20 mouse cellular contexts compared by ENCODE assay signal in the genomic region with DNA sequence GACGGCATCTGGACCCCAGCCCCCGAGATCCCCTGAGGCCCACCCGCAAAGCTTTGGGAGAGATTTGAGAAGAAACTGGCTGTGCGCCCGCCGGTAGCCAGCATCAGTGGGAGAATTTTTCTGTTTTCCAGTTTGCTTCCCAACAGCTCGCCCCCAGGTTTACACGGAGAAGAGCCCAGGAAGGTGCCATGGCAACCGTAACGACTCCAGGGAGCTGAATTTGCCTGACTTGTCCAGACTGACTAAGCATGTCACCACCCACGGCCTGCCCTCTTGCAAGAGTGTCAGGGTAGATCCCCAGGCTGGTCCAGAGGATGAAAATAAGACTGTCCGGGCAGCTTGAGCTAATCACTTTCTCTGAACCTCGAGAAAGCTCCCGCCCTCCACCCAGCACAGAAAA. TPM values are rescaled to one million over a fixed set of nuclear protein-coding genes. Genes with fewer than 3 reads are reported as not detected.
DNase-seq lines count a peak whose midpoint lies in the region; ATAC-seq and TF ChIP-seq lines count a peak whose summit lies in the region.
"Had no signal": no experiment of that assay in that cellular context is flagged by ENCODE, and none has a peak within 500 bp of the region (broad histone marks: within the 10 kb centered on the region; RNA-seq: fewer than 3 reads in every experiment).

No protein-coding gene starts in this region.

- H3K27me3 ChIP-seq in hindbrain, embryonic 13.5 days: no peaks in the 10 kb centered on the region
- H3K27me3 ChIP-seq in hindbrain, embryonic 12.5 days: no peaks in the 10 kb centered on the region
- no peaks in the 10 kb centered on the region for H3K27me3 ChIP-seq in neural tube, embryonic 13.5 days
- H3K27me3 ChIP-seq in neural tube, embryonic 15.5 days (replicated peaks): no peaks in the 10 kb centered on the region
- no peaks in the 10 kb centered on the region for H3K27me3 ChIP-seq in myocyte (ENCODE audit: control insufficient read depth, insufficient read depth, insufficient read length)
- H3K27me3 ChIP-seq in forebrain, embryonic 16.5 days (replicated peaks; ENCODE audit: control insufficient read depth, insufficient read depth, low read length): no peaks in the 10 kb centered on the region
- H3K27me3 ChIP-seq: embryonic facial prominence, embryonic 13.5 days; liver, embryonic 13.5 days; Patski; stomach, embryonic 15.5 days had no signal

- no peaks in the 10 kb centered on the region for H3K36me3 ChIP-seq in hindbrain, embryonic 13.5 days
- H3K36me3 ChIP-seq in hindbrain, embryonic 12.5 days: no peaks in the 10 kb centered on the region
- no peaks in the 10 kb centered on the region for H3K36me3 ChIP-seq in neural tube, embryonic 13.5 days
- H3K36me3 ChIP-seq in neural tube, embryonic 15.5 days: no peaks in the 10 kb centered on the region
- H3K36me3 ChIP-seq in myocyte (ENCODE audit: control insufficient read depth, insufficient read depth): no peaks in the 10 kb centered on the region
- H3K36me3 ChIP-seq in forebrain, embryonic 16.5 days (ENCODE audit: control insufficient read depth, insufficient read depth): no peaks in the 10 kb centered on the region
- H3K36me3 ChIP-seq: embryonic facial prominence, embryonic 13.5 days; liver, embryonic 13.5 days; stomach, embryonic 15.5 days had no signal

- H3K9ac ChIP-seq in hindbrain, embryonic 13.5 days: no peak overlapping the region
- no peak overlapping the region for H3K9ac ChIP-seq in hindbrain, embryonic 12.5 days
- H3K9ac ChIP-seq in neural tube, embryonic 13.5 days: no peak overlapping the region
- no peak overlapping the region for H3K9ac ChIP-seq in neural tube, embryonic 15.5 days (replicated peaks)
- no peak overlapping the region for H3K9ac ChIP-seq in forebrain, embryonic 16.5 days (replicated peaks; ENCODE audit: low read depth, low read length)
- H3K9ac ChIP-seq: embryonic facial prominence, embryonic 13.5 days; liver, embryonic 13.5 days; stomach, embryonic 15.5 days had no signal

- DNase-seq in R1 (ENCODE audit: low read depth, low spot score): peak; percentile 52
- DNase-seq: cerebellum, adult 11-12 months; cerebellum, postnatal 36 days; heart, adult 18-20 months; heart, postnatal 14 days; liver, embryonic 13.5 days; thymus, postnatal 14 days had no signal

- TF ChIP-seq POLR2A in myocyte (IDR thresholded peaks at IDR 0.05; ENCODE audit: insufficient read length, low read depth): no peak

- WGBS in hindbrain, embryonic 13.5 days: 46% methylated on average over 14 of the region's 14 CpGs
- 54% methylated on average over 14 of the region's 14 CpGs for WGBS in hindbrain, embryonic 12.5 days
- WGBS in neural tube, embryonic 13.5 days: 42% methylated on average over 14 of the region's 14 CpGs
- WGBS in neural tube, embryonic 15.5 days: 38% methylated on average over 14 of the region's 14 CpGs
- 51% methylated on average over 14 of the region's 14 CpGs for WGBS in forebrain, embryonic 16.5 days

- no peaks in the 10 kb centered on the region for H3K79me2 ChIP-seq in myocyte (ENCODE audit: control insufficient read depth, insufficient read depth)

- no peak overlapping the region for H3K4me3 ChIP-seq in hindbrain, embryonic 13.5 days
- no peak overlapping the region for H3K4me3 ChIP-seq in hindbrain, embryonic 12.5 days
- no peak overlapping the region for H3K4me3 ChIP-seq in neural tube, embryonic 13.5 days
- no peak overlapping the region for H3K4me3 ChIP-seq in neural tube, embryonic 15.5 days (replicated peaks)
- H3K4me3 ChIP-seq in myocyte: no peak overlapping the region
- H3K4me3 ChIP-seq in forebrain, embryonic 16.5 days (replicated peaks; ENCODE audit: low read length): no peak overlapping the region
- H3K4me3 ChIP-seq: embryonic facial prominence, embryonic 13.5 days; liver, embryonic 13.5 days; megakaryocyte, embryonic 14.5 days; stomach, embryonic 15.5 days had no signal

- no peak overlapping the region for H3K4me2 ChIP-seq in hindbrain, embryonic 13.5 days
- no peak overlapping the region for H3K4me2 ChIP-seq in hindbrain, embryonic 12.5 days (replicated peaks)
- H3K4me2 ChIP-seq in neural tube, embryonic 13.5 days: no peak overlapping the region
- no peak overlapping the region for H3K4me2 ChIP-seq in neural tube, embryonic 15.5 days
- H3K4me2 ChIP-seq in myocyte (ENCODE audit: low read depth): peak overlapping the region; percentile 89
- H3K4me2 ChIP-seq in forebrain, embryonic 16.5 days (ENCODE audit: low read length): no peak overlapping the region
- H3K4me2 ChIP-seq: embryonic facial prominence, embryonic 13.5 days; liver, embryonic 13.5 days; stomach, embryonic 15.5 days had no signal

- ATAC-seq in hindbrain, embryonic 13.5 days (ENCODE audit: low FRiP score): no peak
- ATAC-seq in hindbrain, embryonic 12.5 days (ENCODE audit: low FRiP score): no peak
- ATAC-seq in neural tube, embryonic 13.5 days (ENCODE audit: low read depth): no peak
- no peak for ATAC-seq in neural tube, embryonic 15.5 days (ENCODE audit: low FRiP score)
- ATAC-seq in forebrain, embryonic 16.5 days: no peak
- ATAC-seq: intestine, embryonic 16.5 days; lung, postnatal 0 days; Patski had no signal

- H3K9me3 ChIP-seq in hindbrain, embryonic 13.5 days: no peaks in the 10 kb centered on the region
- H3K9me3 ChIP-seq in hindbrain, embryonic 12.5 days (replicated peaks): no peaks in the 10 kb centered on the region
- H3K9me3 ChIP-seq in neural tube, embryonic 13.5 days: no peaks in the 10 kb centered on the region
- H3K9me3 ChIP-seq in neural tube, embryonic 15.5 days (replicated peaks): no peaks in the 10 kb centered on the region
- H3K9me3 ChIP-seq in forebrain, embryonic 16.5 days (ENCODE audit: control insufficient read depth, low read length): no peaks in the 10 kb centered on the region
- H3K9me3 ChIP-seq: liver, embryonic 13.5 days; stomach, embryonic 15.5 days had no signal

- H3K4me1 ChIP-seq in hindbrain, embryonic 13.5 days (replicated peaks): peaks cover 17% of the 10 kb centered on the region
- peaks cover 9% of the 10 kb centered on the region for H3K4me1 ChIP-seq in hindbrain, embryonic 12.5 days
- H3K4me1 ChIP-seq in neural tube, embryonic 13.5 days (replicated peaks): peaks cover 22% of the 10 kb centered on the region
- peaks cover 18% of the 10 kb centered on the region for H3K4me1 ChIP-seq in neural tube, embryonic 15.5 days
- H3K4me1 ChIP-seq in forebrain, embryonic 16.5 days (replicated peaks; ENCODE audit: control insufficient read depth, insufficient read depth, low read length): no peaks in the 10 kb centered on the region
- H3K4me1 ChIP-seq: liver, embryonic 13.5 days had no signal

- H3K27ac ChIP-seq in hindbrain, embryonic 13.5 days: peak overlapping the region; percentile 30; the same call in 1 of the 2 replicates
- H3K27ac ChIP-seq in hindbrain, embryonic 12.5 days: no peak overlapping the region
- H3K27ac ChIP-seq in neural tube, embryonic 13.5 days (replicated peaks): peak overlapping the region; percentile 33; the same call in 1 of the 2 replicates
- H3K27ac ChIP-seq in neural tube, embryonic 15.5 days (replicated peaks): no peak overlapping the region
- no peak overlapping the region for H3K27ac ChIP-seq in forebrain, embryonic 16.5 days (ENCODE audit: low read length)
- H3K27ac ChIP-seq: embryonic facial prominence, embryonic 13.5 days; liver, embryonic 13.5 days; stomach, embryonic 15.5 days had no signal

- no peak overlapping the region for H3ac ChIP-seq in myocyte (ENCODE audit: control insufficient read depth, insufficient read length)

TF ChIP-seq in myocyte, 11 proteins besides CTCF, POLR2A, EP300 and RAD21:
- TF ChIP-seq MYOD1 (IDR thresholded peaks at IDR 0.05; ENCODE audit: control insufficient read depth in 1 of 3, insufficient read length in 2 of 3, low read depth in 2 of 3) (no peak), MYOG (IDR thresholded peaks at IDR 0.05; ENCODE audit: control insufficient read depth in 1 of 3, insufficient read depth in 1 of 3, insufficient read length in 2 of 3, low read depth in 2 of 3) (no peak), CEBPB (IDR thresholded peaks at IDR 0.05; ENCODE audit: insufficient read depth, poor library complexity, severe bottlenecking) (no peak), REST (IDR thresholded peaks at IDR 0.05; ENCODE audit: insufficient read depth, insufficient read length) (no peak), TCF12 (IDR thresholded peaks at IDR 0.05; ENCODE audit: insufficient read depth, poor library complexity, severe bottlenecking) (no peak), TCF3 (IDR thresholded peaks at IDR 0.05; ENCODE audit: insufficient read length, low read depth) (no peak), USF1 (IDR thresholded peaks at IDR 0.05; ENCODE audit: low read depth) (no peak), POLR2AphosphoS2 (IDR thresholded peaks at IDR 0.05; ENCODE audit: insufficient read length, low read depth) (no peak), MAX (IDR thresholded peaks at IDR 0.05; ENCODE audit: low read depth) (no peak)

RNA-seq across cellular contexts. Expression of a gene that starts 21.4 kb away (rescaled TPM):
- polyA plus RNA-seq in hindbrain, embryonic 13.5 days (2015; fragmentation: Nextera tagmentation; extraction: Ambion mirVana): 0.44 and 0.48 TPM in 2 replicates
- polyA plus RNA-seq in hindbrain, embryonic 12.5 days (2016; fragmentation: Nextera tagmentation; extraction: Ambion mirVana): 0.08 and 0.18 TPM in 2 replicates
- polyA plus RNA-seq in neural tube, embryonic 13.5 days (2015; fragmentation: Nextera tagmentation; extraction: Ambion mirVana): 0.77 and 0.96 TPM in 2 replicates
- 0.90 and 1.1 TPM in 2 replicates for polyA plus RNA-seq in neural tube, embryonic 15.5 days (2015; fragmentation: Nextera tagmentation; extraction: Ambion mirVana)
- polyA plus RNA-seq in myocyte (2012; fragmentation: generic; extraction: Trizol): not detected
- 0.30 TPM in 1 of 2 replicates, not detected in the other for polyA plus RNA-seq in forebrain, embryonic 16.5 days (2015; fragmentation: Nextera tagmentation; extraction: Ambion mirVana)
- polyA plus RNA-seq: forebrain, embryonic 11.5 days; lung, postnatal 0 days; Patski had no signal

RNA-seq across cellular contexts. Expression of a gene that starts 46.4 kb away (rescaled TPM):
- polyA plus RNA-seq in hindbrain, embryonic 13.5 days (2015; fragmentation: Nextera tagmentation; extraction: Ambion mirVana): 134 and 137 TPM in 2 replicates
- 141 and 149 TPM in 2 replicates for polyA plus RNA-seq in hindbrain, embryonic 12.5 days (2016; fragmentation: Nextera tagmentation; extraction: Ambion mirVana)
- 123 and 125 TPM in 2 replicates for polyA plus RNA-seq in neural tube, embryonic 13.5 days (2015; fragmentation: Nextera tagmentation; extraction: Ambion mirVana)
- polyA plus RNA-seq in neural tube, embryonic 15.5 days (2015; fragmentation: Nextera tagmentation; extraction: Ambion mirVana): 97.4 and 104 TPM in 2 replicates
- polyA plus RNA-seq in myocyte (2012; fragmentation: generic; extraction: Trizol): 20.7 TPM
- 154 and 171 TPM in 2 replicates for polyA plus RNA-seq in forebrain, embryonic 16.5 days (2015; fragmentation: Nextera tagmentation; extraction: Ambion mirVana)

Comparison
In these comparisons a context has a peak if more than half of its experiments do, and no peak if none do; other contexts are left out.
1. H3K27ac ChIP-seq: peak in hindbrain, embryonic 13.5 days (single experiment) and neural tube, embryonic 13.5 days (single experiment); none in hindbrain, embryonic 12.5 days (single experiment), neural tube, embryonic 15.5 days (single experiment) and forebrain, embryonic 16.5 days (single experiment).